Mouse (Mus musculus) MEL-GATA-1-ER (cell line): ENCODE measurements around the gene Aak1.
A peak's percentile ranks its signal among the peaks of the same experiment; 100 is the strongest.
"Not testable (repeated sequence)": the region's sequence is repeated elsewhere in the genome, so short reads cannot be mapped to it uniquely, and the experiment has no call there.

Experiments used
- DNase-seq: peaks from one replicate; pipeline ENCODE4 v3.0.0-alpha.2; 2012; ENCODE audit warnings: low read depth; ENCODE audit errors: extremely low read depth

Aak1 gene

GRCm38 (mm10) chr6:87009692-87010328, 160.5 kb downstream of the Aak1 start:
- peak; percentile 87 for DNase-seq

- DNase-seq: peak; percentile 41
Observed at GRCm38 (mm10) chr6:87016916-87017315, 167.6 kb downstream of the Aak1 start.

- DNase-seq: no peak
Observed at GRCm38 (mm10) chr6:87018874-87019273, 169.6 kb downstream of the Aak1 start.

GRCm38 (mm10) chr6:87021791-87022190, 172.5 kb downstream of the Aak1 start:
- DNase-seq: no peak

GRCm38 (mm10) chr6:87026980-87027379, 177.7 kb downstream of the Aak1 start:
- DNase-seq: no peak

- no peak for DNase-seq
Observed at GRCm38 (mm10) chr6:87028881-87029280, 179.6 kb downstream of the Aak1 start.

GRCm38 (mm10) chr6:87031310-87031709, 182.0 kb downstream of the Aak1 start:
- DNase-seq: not testable (repeated sequence)

- no peak for DNase-seq
Observed at GRCm38 (mm10) chr6:87032401-87032800, 183.1 kb downstream of the Aak1 start.

- no peak for DNase-seq
Observed at GRCm38 (mm10) chr6:87034395-87034794, 185.1 kb downstream of the Aak1 start.

- DNase-seq: no peak
Observed at GRCm38 (mm10) chr6:87037826-87038620, 188.7 kb downstream of the Aak1 start.

- DNase-seq: no peak
Observed at GRCm38 (mm10) chr6:87039161-87039560, 189.8 kb downstream of the Aak1 start.

GRCm38 (mm10) chr6:87040971-87041370, 191.7 kb downstream of the Aak1 start:
- DNase-seq: no peak

GRCm38 (mm10) chr6:87041431-87041830, 192.1 kb downstream of the Aak1 start:
- DNase-seq: no peak

GRCm38 (mm10) chr6:87042004-87042336, 192.7 kb downstream of the Aak1 start:
- no peak for DNase-seq

GRCm38 (mm10) chr6:87042337-87043130, 193.2 kb downstream of the Aak1 start, which contains the start of gene Gfpt1:
Gene Gfpt1 (plus strand): TSS chr6:87042846.
- peak; percentile 78 for DNase-seq

- DNase-seq: no peak
Observed at GRCm38 (mm10) chr6:87043131-87043516, 193.8 kb downstream of the Aak1 start.

- peak; percentile 48 for DNase-seq
Observed at GRCm38 (mm10) chr6:87044895-87045294, 195.6 kb downstream of the Aak1 start.

- DNase-seq: no peak
Observed at GRCm38 (mm10) chr6:87045507-87045906, 196.2 kb downstream of the Aak1 start.

GRCm38 (mm10) chr6:87048712-87049111, 199.4 kb downstream of the Aak1 start:
- not testable (repeated sequence) for DNase-seq

GRCm38 (mm10) chr6:87051886-87052425, 202.6 kb downstream of the Aak1 start:
- DNase-seq: no peak
